Mouse (Mus musculus) testis, adult 2 months (tissue): ENCODE results near the gene Cpeb2. TPM values are rescaled to one million over a fixed set of nuclear protein-coding genes. Genes with fewer than 3 reads are reported as not detected.

Source experiments
- H3K27ac ChIP-seq: fragments of 200-500 bp; 2 replicates; pipeline ENCODE4 v1.5.1; 2012; ENCODE audit warnings: low read depth, low read length; ENCODE audit not compliant: control insufficient read depth, insufficient read depth
- H3K27me3 ChIP-seq: fragments of 200-500 bp; 2 replicates; pipeline ENCODE4 v1.6.1; 2012; ENCODE audit warnings: mild to moderate bottlenecking, low read length, moderate library complexity; ENCODE audit not compliant: control insufficient read depth, insufficient read depth
- H3K36me3 ChIP-seq: fragments of 200-500 bp; 2 replicates; pipeline ENCODE4 v1.6.1; 2012; ENCODE audit warnings: mild to moderate bottlenecking, low read length; ENCODE audit not compliant: control insufficient read depth, insufficient read depth
- H3K4me1 ChIP-seq: fragments of 200-500 bp; 2 replicates; pipeline ENCODE4 v1.6.1; 2012; ENCODE audit warnings: low read length; ENCODE audit not compliant: control insufficient read depth, insufficient read depth
- H3K4me3 ChIP-seq: fragments of 200-500 bp; 2 replicates; pipeline ENCODE4 v1.5.1; 2012; ENCODE audit warnings: low read depth, mild to moderate bottlenecking, low read length, moderate library complexity, mixed read lengths; ENCODE audit not compliant: control insufficient read depth
- CTCF ChIP-seq: fragments of 200-500 bp; IDR thresholded peaks from 2 replicates; pipeline ENCODE4 v1.5.1; 2012; ENCODE audit warnings: low read depth, mild to moderate bottlenecking, inconsistent platforms, low read length, moderate library complexity; ENCODE audit not compliant: control insufficient read depth, insufficient read depth, insufficient replicate concordance
- POLR2A ChIP-seq: fragments of 200-500 bp; IDR thresholded peaks from 2 replicates; pipeline ENCODE4 v1.6.1; 2012; ENCODE audit warnings: low read depth, mild to moderate bottlenecking, inconsistent platforms, low read length, moderate library complexity; ENCODE audit not compliant: control insufficient read depth
- polyA plus RNA-seq: library from polyadenylated mRNA; depleted of rRNA; stranded (reverse); fragments of >200 nt; gene quantifications from 2 replicates; pipeline ENCODE4 v1.2.3, GENCODE M21; 2012

Cpeb2 gene
- polyA plus RNA-seq, 1 experiment, result 160 TPM

GRCm38 (mm10) chr5:43233316-43234181 is 579 bp downstream of the Cpeb2 start:
- TF ChIP-seq POLR2A (peak; percentile 43; the same call in 1 of the 2 replicates), CTCF (no peak)
- peaks cover 3% of the 10 kb centered on the region for H3K36me3 ChIP-seq
- peak overlapping the region; percentile 97 for H3K27ac ChIP-seq
- H3K27me3 ChIP-seq, result no peaks in the 10 kb centered on the region
- peak overlapping the region; percentile 78 for H3K4me3 ChIP-seq
- peaks cover 7% of the 10 kb centered on the region for H3K4me1 ChIP-seq

GRCm38 (mm10) chr5:43234321-43235185 is 1.6 kb downstream of the Cpeb2 start:
- no peaks in the 10 kb centered on the region for H3K27me3 ChIP-seq
- peak overlapping the region; percentile 97 for H3K27ac ChIP-seq
- peak overlapping the region; percentile 78 for H3K4me3 ChIP-seq
- TF ChIP-seq CTCF (no peak), POLR2A (no peak)
- H3K36me3 ChIP-seq, result peaks cover 3% of the 10 kb centered on the region
- H3K4me1 ChIP-seq, result peaks cover 7% of the 10 kb centered on the region

GRCm38 (mm10) chr5:43235186-43235785 is 2.3 kb downstream of the Cpeb2 start:
- Histone ChIP-seq H3K4me3 (peak overlapping the region; percentile 78), H3K4me1 (peaks cover 7% of the 10 kb centered on the region), H3K27ac (peak overlapping the region; percentile 73), H3K27me3 (no peaks in the 10 kb centered on the region), H3K36me3 (peaks cover 3% of the 10 kb centered on the region)
- no peak for TF ChIP-seq POLR2A
- TF ChIP-seq CTCF, result no peak

GRCm38 (mm10) chr5:43235997-43236396 is 3.0 kb downstream of the Cpeb2 start:
- H3K27ac ChIP-seq, result no peak overlapping the region; the same call in 1 of the 2 replicates
- peaks cover 7% of the 10 kb centered on the region for H3K4me1 ChIP-seq
- no peaks in the 10 kb centered on the region for H3K27me3 ChIP-seq
- H3K36me3 ChIP-seq, result peaks cover 3% of the 10 kb centered on the region
- peak overlapping the region; percentile 82; the same call in 1 of the 2 replicates for H3K4me3 ChIP-seq
- TF ChIP-seq CTCF, result no peak
- no peak for TF ChIP-seq POLR2A

- Histone ChIP-seq H3K27ac (no peak overlapping the region), H3K36me3 (peaks cover 3% of the 10 kb centered on the region), H3K4me3 (no peak overlapping the region), H3K27me3 (no peaks in the 10 kb centered on the region), H3K4me1 (peaks cover 7% of the 10 kb centered on the region)
- TF ChIP-seq POLR2A (no peak), CTCF (no peak)
These were observed 3.5 kb downstream of the Cpeb2 start for GRCm38 (mm10) chr5:43236476-43236875.

- Histone ChIP-seq H3K4me1 (peaks cover 5% of the 10 kb centered on the region), H3K27me3 (no peaks in the 10 kb centered on the region), H3K36me3 (peaks cover 3% of the 10 kb centered on the region), H3K4me3 (peak overlapping the region; percentile 43; the same call in 1 of the 2 replicates), H3K27ac (no peak overlapping the region)
- TF ChIP-seq CTCF (no peak), POLR2A (no peak)
These were observed 4.3 kb downstream of the Cpeb2 start for GRCm38 (mm10) chr5:43237238-43237637.
